Mouse (Mus musculus) ES-E14 (cell line): Measurements from ENCODE around the gene Olfr652.

Experiments used
- CHD2 ChIP-seq: IDR thresholded peaks from 2 replicates; pipeline ENCODE4 v1.6.1; 2014; ENCODE audit warnings: mild to moderate bottlenecking, low read depth, low read length, inconsistent platforms
- HCFC1 ChIP-seq: IDR thresholded peaks from 2 replicates; pipeline ENCODE4 v1.6.1; 2012; ENCODE audit warnings: low read length, inconsistent platforms, borderline replicate concordance; ENCODE audit not compliant: insufficient read depth
- MAFK ChIP-seq: IDR thresholded peaks from 2 replicates; pipeline ENCODE4 v1.6.1; 2014; ENCODE audit warnings: mild to moderate bottlenecking, low read depth, low read length, inconsistent platforms; ENCODE audit not compliant: insufficient read depth
- ZC3H11A ChIP-seq: IDR thresholded peaks from 2 replicates; pipeline ENCODE4 v1.6.1; 2012; ENCODE audit warnings: low read depth, mild to moderate bottlenecking, inconsistent platforms, low read length, borderline replicate concordance
- ZNF384 ChIP-seq: IDR thresholded peaks from 2 replicates; pipeline ENCODE4 v1.6.1; 2012; ENCODE audit warnings: low read depth, low read length, inconsistent platforms

GRCm38 (mm10) chr7:104613655-104614054, 53.0 kb downstream of the Olfr652 start, which contains the start of gene Olfr656:
- TF ChIP-seq CHD2 (no peak), MAFK (no peak), ZNF384 (no peak), ZC3H11A (no peak), HCFC1 (no peak)
